Mouse (Mus musculus): ENCODE results near the gene Bmpr2. TPM values are rescaled to one million over a fixed set of nuclear protein-coding genes. Genes with fewer than 3 reads are reported as not detected.

Bmpr2 gene
- total RNA-seq, 4 experiments from 2014 or later: 43.4 to 47.8 (median 46.4) TPM

DNA sequence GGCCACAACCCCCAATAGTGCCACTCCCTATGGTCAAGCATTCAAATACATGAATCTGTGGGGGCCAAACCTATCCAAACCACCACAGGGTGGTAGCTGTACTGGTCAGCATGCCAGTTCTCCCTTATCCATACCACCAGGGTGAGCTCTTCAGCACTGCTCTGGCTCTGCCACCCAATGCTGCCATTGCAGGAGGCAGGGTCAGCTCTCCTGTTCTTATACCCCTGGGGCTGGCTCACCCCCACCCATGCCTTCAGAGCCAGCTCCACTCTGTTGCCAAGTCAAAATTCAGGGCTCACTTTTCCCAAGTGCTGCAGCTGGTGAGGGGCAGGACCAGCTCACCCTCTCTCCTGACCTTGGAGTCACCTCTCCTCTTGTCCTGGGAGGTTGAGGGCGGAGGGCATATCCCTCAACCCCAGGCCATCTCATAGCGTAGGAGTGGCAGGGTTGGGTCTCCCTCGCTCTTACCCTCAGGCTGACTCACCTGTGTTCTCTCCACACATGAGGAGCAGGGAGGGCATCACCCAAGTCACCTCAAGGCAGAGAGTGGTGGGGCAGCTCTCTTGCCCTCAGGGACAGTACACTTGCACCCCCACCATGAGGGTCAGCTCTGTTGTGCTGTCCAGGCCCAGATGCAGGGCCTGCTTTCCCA lies 162.9 kb downstream of the Bmpr2 start:
- no peak for DNase-seq (ENCODE audit: low spot score)

DNA sequence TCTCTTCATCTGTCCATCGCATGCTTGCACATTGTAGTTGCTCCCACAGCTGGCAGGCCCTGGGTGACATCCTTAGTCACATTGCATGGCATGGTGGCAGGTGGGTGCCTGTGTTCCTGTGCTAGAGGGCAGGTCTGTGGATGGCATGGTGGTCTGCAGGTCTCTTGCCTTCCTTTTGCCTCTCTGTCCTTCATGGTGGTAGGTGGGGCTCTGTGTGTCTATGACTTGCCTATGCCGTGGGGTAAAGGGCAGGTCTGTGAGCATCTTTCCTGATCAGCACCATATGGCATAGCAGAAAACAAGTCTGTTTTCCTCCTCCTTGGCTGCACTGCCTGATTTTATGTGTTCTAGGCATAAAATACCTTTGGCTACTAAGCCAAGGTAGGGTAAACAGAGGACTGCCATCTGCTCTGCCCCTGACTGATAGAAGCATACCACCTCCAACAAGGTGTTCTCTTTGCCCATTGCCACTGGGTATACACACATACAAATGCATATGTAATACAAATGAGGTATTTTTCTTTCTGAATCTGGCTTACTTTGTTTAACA lies 164.0 kb downstream of the Bmpr2 start:
- no peak for DNase-seq (ENCODE audit: low spot score)

Other genes starting within 250 kb of the Bmpr2 start
- under 1 TPM in 2 of 4 experiments, not detected in 2; 0.16 to 0.53 TPM for gene Gm973, start 247.1 kb upstream of the Bmpr2 start, total RNA-seq (2022)
- 10 to 100 TPM; 57.1 to 62.9 (median 62.1) TPM for gene Sumo1, start 92.6 kb upstream of the Bmpr2 start, total RNA-seq (2022)
- gene Nop58, start 78.4 kb upstream of the Bmpr2 start, total RNA-seq (2022): 10 to 100 TPM; 26.2 to 35.4 (median 28.1) TPM
- 10 to 100 TPM; 12.8 to 16.0 (median 15.8) TPM for gene Fam117b, start 149.6 kb downstream of the Bmpr2 start, total RNA-seq (2022)

All from heart, adult 8-10 months (tissue).